Mouse (Mus musculus): Measurements from ENCODE around the gene Ccdc66. TPM values are rescaled to one million over a fixed set of nuclear protein-coding genes. Genes with fewer than 3 reads are reported as not detected.
A peak's percentile ranks its signal among the peaks of the same experiment; 100 is the strongest.

The Ccdc66 gene
- polyA plus RNA-seq, 1 experiment = 10.5 TPM

DNA sequence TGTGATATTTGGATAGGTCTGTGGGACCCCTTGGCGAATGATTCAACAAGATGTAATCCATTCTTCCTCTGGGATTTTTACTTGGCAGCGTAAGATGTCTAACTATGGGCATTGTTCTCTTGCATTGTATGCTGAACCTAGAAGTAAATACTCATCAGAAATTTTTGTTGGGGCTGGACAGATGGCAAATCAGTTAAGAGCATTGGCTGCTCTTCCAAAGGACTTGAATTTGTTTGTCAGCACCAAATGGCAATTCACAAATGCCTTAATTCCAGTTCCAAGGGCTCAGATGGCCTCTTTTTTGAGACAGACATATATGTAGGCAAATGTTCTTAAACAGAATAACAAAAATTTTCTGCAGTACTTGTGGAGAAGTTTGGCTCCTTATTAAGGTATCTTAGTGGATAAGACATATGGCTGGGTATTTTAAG, 63.4 kb downstream of the Ccdc66 start:
- Histone ChIP-seq H3K27ac (ENCODE audit: insufficient read depth, low read length) (peak overlapping the region; percentile 97), H3K4me1 (ENCODE audit: control insufficient read depth, insufficient read depth, low read length) (peaks cover 3% of the 10 kb centered on the region)
- TF ChIP-seq POLR2A (IDR thresholded peaks at IDR 0.05; ENCODE audit: extremely low read depth, insufficient read depth, low read length) = no peak
- no peak for TF ChIP-seq CTCF (IDR thresholded peaks at IDR 0.05; ENCODE audit: extremely low read depth, insufficient read depth, low read length)

DNA sequence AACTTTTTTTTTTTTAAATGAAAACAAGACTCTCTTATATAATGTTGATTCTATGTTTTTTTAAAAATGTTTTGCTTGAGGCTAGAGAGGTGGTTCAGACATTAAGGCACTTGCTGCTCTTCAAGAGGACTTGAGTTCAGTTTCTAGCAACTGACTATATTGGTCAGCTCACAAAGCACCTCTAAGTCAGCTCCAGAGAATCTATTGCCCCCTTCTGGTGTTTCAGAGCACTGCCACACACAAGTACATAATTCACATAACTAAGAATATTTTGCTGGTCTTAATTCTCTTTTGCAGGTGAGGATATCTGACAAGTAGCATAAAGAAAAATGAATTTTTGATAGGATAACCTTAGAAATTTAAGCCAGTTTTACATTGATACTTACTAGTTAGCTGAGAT, 67.3 kb downstream of the Ccdc66 start:
- TF ChIP-seq CTCF (IDR thresholded peaks at IDR 0.05; ENCODE audit: extremely low read depth, insufficient read depth, low read length) (no peak), POLR2A (IDR thresholded peaks at IDR 0.05; ENCODE audit: extremely low read depth, insufficient read depth, low read length) (no peak)
- H3K27ac ChIP-seq (ENCODE audit: insufficient read depth, low read length) = no peak overlapping the region
- H3K4me3 ChIP-seq (ENCODE audit: insufficient read depth, low read length) = no peak overlapping the region
- peaks cover 3% of the 10 kb centered on the region for H3K4me1 ChIP-seq (ENCODE audit: control insufficient read depth, insufficient read depth, low read length)

More for the DNA sequence above, 63.4 kb downstream of the Ccdc66 start:
- H3K4me3 ChIP-seq (ENCODE audit: insufficient read depth, low read length) = no peak overlapping the region

DNA sequence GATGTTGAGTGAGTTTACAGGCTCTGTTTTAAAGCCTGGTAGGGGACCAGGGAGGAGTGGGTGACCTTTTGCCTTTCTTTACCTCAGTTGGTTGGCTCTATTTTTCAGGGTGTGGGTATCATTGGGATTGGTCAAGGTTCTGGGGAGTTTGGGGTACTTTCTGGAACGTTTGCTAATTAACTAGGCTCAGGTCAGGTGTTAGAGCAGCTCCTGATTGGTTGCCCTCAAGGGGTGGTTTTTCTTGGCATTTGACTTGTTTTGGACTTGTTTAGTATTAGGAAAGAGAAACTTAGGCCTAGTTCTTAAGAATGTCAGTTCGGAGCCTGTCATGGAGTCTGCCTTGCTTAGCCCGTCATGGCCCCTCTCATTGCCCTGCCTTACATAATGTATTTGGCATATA, 71.4 kb downstream of the Ccdc66 start:
- no peaks in the 10 kb centered on the region for H3K4me1 ChIP-seq (ENCODE audit: control insufficient read depth, insufficient read depth, low read length)
- TF ChIP-seq CTCF (IDR thresholded peaks at IDR 0.05; ENCODE audit: extremely low read depth, insufficient read depth, low read length) (no peak), POLR2A (IDR thresholded peaks at IDR 0.05; ENCODE audit: extremely low read depth, insufficient read depth, low read length) (no peak)
- no peak overlapping the region for H3K27ac ChIP-seq (ENCODE audit: insufficient read depth, low read length)
- no peak overlapping the region for H3K4me3 ChIP-seq (ENCODE audit: insufficient read depth, low read length)

DNA sequence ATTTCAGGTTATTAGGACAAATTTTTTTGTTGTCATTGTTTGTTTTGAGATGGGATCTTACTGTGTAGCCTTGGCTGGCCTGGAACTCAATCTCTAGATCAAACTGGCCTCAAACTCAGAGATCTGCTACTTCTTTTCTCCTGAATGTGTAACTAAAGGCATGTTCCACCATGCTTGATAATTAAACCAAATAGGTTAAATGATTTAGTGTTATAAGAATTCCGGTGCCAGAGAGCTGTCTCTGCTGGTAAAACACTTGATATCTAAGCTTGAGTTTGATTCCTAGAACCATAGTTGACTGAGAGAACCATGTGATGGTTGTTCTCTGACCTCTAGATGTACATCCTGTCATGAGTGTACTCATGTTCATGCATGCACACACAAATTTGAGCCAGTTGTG, 72.1 kb downstream of the Ccdc66 start:
- TF ChIP-seq CTCF (IDR thresholded peaks at IDR 0.05; ENCODE audit: extremely low read depth, insufficient read depth, low read length) (no peak), POLR2A (IDR thresholded peaks at IDR 0.05; ENCODE audit: extremely low read depth, insufficient read depth, low read length) (no peak)

DNA sequence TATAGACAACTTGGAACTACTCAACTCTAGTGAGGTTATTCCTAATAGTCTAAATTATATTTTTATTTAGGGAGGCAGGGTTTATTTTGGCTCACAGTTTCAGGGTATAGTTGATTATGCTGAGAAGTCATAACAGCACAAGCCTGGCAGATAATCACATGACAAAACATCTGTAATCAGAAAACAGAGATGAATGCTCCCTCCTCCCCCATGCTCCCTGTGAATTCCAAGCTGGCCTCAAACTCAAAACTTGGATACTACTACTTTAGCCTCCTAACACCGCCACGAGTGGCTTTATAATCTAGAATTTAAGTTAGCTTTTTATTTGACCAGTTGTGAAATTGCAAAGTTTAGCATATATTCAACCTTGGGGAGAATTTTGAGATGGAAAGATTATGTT, 76.2 kb downstream of the Ccdc66 start:
- TF ChIP-seq CTCF (IDR thresholded peaks at IDR 0.05; ENCODE audit: extremely low read depth, insufficient read depth, low read length) = no peak
- no peak for TF ChIP-seq POLR2A (IDR thresholded peaks at IDR 0.05; ENCODE audit: extremely low read depth, insufficient read depth, low read length)
- Histone ChIP-seq H3K4me1 (ENCODE audit: control insufficient read depth, insufficient read depth, low read length) (no peaks in the 10 kb centered on the region), H3K27ac (ENCODE audit: insufficient read depth, low read length) (no peak overlapping the region), H3K4me3 (ENCODE audit: insufficient read depth, low read length) (no peak overlapping the region)

More for the DNA sequence above, 72.1 kb downstream of the Ccdc66 start:
- H3K27ac ChIP-seq (ENCODE audit: insufficient read depth, low read length) = no peak overlapping the region
- H3K4me3 ChIP-seq (ENCODE audit: insufficient read depth, low read length) = no peak overlapping the region
- H3K4me1 ChIP-seq (ENCODE audit: control insufficient read depth, insufficient read depth, low read length) = no peaks in the 10 kb centered on the region

Other genes with a start within 250 kb of the Ccdc66 start
- gene Fam208a, start 79.6 kb downstream of the Ccdc66 start, polyA plus RNA-seq (2012; rRNA removed) = 27.3 and 27.7 TPM in 2 replicates
- 73.6 and 77.8 TPM in 2 replicates for gene Erc2, start 114.0 kb upstream of the Ccdc66 start, polyA plus RNA-seq (2012; rRNA removed)

All from cortical plate, adult 2 months (tissue).